Mouse (Mus musculus) lung, adult 18-20 months (tissue): ENCODE data around the gene Dennd2a.

Experiments used
- DNase-seq, 2 experiments: peaks; one replicate each; pipeline ENCODE4 v3.0.0; 2022; ENCODE audit warnings: mixed read lengths in 2 of 2

Dennd2a gene

DNA sequence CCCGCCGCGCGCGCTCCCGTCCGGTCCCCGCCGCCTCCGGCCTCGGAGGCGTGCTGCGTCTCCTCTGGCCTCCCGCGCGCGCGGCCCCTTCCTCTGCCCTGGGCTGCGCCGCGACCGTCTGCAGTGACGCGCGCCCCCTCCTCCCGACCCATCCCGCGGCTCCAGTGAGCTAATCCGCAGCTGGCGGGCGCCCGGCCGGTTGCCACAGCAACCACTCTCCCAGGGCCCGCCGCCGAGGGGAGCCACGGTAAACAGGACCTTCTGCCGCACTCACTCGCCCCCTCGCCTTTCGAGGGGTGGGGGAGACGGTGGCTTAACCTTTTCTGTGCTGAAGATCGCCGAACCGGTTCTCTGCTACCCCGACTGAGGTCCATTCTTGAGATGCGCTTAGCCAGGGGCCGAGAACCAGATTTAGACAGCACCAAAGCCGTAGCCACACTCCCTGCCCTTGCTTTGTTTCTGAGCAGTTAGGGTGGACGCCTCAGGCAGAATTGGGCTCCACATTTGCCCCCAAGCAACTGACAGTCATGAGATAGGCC, at the start of gene Dennd2a:
Gene Dennd2a (minus strand): TSS at position 145 of the 539 bp plus-strand sequence.
- DNase-seq = peak; percentile 45 to 67

DNA sequence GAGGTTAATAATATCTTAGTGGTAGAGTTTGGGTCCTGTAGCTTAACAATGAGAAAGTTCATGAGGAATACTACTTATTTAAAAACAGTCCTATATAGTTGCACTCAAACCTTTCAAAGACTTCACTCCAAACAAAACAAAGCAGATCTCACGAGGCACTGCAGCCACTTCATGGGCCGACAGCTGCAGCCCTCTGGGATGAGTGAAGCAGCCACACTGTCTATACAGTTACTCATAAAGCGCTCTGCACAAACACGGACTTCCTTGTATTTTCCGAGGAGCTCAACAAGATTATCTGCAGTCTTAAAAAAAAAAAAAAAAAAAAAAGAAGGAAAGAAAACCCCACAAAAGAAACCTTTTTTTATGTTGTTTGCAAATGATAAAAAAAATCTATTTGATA, 49.7 kb upstream of the Dennd2a start:
- DNase-seq = no peak

DNA sequence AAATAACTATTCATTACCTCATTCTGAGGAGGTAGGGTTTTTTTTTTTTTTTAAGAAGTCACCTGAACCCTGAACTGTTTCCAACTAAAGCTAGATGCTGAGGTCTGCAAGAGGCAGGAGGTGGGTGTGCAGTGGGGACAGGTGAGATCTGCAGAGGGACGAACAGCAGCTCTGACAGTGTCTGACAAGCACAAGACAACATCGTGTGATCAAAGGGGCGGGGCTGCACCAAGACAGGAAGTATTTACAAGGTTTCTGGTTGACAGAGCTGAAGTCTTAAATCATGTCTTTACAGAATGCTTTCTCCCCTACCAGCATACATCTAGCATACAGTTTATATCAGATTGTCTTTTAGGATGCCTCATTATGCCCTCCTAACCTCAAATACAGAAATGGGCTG, 49.2 kb upstream of the Dennd2a start:
- DNase-seq = peak in 1 of 2 experiments; percentile 13

DNA sequence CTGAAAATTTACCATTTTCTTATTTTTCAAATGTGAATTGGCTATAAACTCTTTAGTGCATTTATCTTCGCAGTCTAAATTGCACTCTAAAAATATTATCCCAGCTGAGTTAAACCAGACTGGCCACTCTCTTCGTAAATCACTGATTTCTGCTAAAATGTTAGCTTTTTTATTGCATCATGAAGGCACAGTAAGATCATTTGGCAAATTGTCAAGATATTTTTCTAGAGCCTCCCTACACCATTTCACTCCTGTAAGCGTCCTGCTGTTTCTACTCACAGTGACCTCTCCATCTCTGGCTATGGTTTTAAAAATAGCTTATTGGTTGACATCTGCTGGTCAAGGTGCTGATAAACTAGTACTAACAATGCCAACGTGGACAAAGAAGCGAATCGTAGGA, 48.4 kb upstream of the Dennd2a start:
- DNase-seq = no peak

DNA sequence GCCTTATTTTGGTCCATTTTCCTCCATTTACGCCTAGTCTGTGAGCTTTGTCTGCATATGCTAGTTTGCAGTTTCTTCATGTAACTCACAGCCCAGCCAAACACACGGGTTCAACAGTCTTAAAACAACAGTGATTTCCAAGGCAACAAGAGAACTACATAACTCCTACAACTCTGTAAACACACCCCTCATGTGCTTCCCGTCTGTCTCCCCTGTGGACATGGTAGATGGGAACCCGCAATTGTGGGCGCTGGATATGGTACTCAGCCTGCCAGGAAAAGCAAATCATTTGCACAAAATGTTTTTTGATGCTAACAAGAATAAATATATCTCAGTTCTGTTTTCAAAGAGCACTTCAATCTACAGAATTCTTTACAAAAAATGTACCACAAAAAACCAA, 46.9 kb upstream of the Dennd2a start:
- DNase-seq = no peak

DNA sequence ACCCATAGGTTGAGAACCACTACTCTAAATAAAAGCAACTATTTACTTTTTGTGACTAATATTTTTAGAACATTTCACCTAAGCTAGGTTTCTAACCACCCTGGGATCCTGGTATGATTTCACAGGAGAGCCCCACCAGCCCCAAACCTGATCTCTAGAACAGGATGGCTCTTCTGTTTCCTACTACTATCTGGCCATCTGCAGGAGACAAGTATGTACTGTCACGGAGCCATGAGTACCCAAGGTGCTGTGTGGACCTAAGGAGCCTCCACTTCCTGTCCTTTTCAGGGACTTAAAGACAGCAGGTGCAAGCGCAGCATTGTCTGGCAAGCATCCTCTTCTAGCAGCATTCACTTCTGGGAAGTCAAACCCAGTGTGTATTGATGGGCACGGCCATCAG, 44.2 kb upstream of the Dennd2a start:
- no peak for DNase-seq

DNA sequence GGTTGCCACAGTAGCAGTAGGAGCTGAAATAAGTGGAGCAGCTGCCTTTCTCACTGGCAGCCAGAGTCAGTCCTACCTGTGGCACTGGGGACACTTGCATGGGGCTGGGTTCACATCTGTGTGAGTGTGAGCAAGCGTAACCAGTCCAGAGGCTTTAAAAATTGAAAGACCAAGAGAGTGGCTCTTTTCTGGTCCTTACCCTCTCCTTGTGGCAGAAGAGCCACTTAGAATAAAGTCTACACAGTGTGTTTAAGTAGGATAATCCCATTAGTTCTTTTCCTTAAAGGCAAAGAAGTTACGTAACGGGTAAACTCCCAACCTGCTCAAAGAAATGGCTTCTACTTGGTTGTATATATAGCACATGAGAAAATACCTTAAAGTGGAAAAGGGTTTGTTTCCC, 43.2 kb upstream of the Dennd2a start:
- peak in 1 of 2 experiments; percentile 5 for DNase-seq

DNA sequence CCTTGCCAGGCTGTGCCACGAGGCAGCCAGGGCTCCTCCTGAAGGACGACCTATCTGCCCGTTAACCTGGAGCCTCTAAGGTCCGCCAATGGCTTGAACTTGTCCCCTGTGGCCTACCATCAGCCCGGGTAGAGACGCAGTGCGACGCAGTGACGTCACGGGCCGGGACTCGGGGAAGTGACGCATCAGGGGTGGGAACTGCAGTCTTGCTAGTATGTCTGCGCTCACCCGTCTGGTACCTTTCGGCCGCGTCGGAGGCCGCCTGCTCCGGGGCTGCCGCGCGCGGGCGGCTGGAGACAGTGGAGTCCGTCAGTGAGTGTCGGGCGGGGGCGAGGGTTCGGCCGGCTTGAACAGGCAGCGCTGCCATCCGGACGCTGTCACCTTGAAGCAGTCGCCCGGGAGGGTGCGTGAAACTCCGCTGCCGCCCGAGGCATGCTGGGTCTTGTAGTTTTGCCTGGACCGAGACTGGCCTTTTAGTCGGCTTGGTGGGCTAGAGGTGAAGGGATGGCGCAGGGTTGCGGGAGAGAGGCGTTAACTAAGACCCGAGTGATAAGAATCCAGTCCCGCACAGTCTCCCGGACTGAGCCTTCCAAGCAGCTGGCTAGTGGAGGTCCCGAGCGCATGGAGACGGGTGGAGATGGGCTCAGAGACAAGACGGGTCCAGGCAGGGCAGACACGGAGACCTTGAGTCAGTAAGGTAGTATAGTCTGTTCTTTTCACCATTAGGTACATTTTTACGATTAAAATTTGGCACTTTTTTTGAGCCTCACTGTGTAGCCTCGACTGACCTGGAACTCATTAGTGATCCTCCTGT, 34.9 kb upstream of the Dennd2a start, which contains the start of gene Ndufb2:
Gene Ndufb2 (plus strand): TSS at position 174 of the 814 bp plus-strand sequence.
- peak; percentile 95 for DNase-seq

DNA sequence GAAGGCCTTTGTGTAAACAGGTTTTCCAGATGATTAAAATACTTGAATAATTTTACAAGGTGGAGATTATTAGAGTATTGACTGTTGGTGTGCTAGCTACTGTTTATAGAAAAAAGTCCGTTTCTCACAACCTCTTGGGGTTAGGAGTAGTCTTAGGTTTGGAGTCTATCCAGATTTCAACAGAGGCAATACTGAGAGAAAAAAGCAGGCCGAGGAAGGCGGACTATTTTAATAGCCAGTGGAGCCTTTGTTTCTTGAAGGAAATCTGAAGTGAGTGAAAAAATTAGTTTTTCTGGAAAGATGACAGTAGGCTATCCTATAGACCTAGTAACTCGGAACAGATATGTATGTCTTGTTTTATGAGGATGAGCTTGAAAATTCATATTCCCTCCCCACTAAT, 33.8 kb upstream of the Dennd2a start:
- no peak for DNase-seq

DNA sequence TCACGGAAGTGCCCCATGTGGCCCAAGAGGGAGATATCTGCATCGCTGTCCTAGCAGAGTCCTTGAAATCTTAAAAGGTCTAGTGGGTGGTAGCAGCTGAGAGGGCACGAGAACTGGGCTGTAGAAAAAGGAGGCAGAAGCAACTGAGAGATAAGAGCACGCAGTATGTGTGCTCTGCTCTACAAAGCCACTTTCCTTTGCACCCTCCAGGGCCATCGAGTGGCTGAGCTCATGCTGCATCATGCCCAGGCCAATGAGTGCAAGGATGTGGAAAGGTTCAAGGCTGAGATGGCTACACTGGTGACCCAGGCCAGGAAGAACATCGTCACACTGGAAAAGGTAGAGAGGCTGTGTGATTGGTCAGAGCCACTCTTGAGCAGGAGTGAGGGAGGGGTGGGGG, 27.9 kb upstream of the Dennd2a start, which contains the start of gene Gm42420:
Gene Gm42420 (plus strand): TSS at position 237 of the 400 bp plus-strand sequence.
- no peak for DNase-seq

DNA sequence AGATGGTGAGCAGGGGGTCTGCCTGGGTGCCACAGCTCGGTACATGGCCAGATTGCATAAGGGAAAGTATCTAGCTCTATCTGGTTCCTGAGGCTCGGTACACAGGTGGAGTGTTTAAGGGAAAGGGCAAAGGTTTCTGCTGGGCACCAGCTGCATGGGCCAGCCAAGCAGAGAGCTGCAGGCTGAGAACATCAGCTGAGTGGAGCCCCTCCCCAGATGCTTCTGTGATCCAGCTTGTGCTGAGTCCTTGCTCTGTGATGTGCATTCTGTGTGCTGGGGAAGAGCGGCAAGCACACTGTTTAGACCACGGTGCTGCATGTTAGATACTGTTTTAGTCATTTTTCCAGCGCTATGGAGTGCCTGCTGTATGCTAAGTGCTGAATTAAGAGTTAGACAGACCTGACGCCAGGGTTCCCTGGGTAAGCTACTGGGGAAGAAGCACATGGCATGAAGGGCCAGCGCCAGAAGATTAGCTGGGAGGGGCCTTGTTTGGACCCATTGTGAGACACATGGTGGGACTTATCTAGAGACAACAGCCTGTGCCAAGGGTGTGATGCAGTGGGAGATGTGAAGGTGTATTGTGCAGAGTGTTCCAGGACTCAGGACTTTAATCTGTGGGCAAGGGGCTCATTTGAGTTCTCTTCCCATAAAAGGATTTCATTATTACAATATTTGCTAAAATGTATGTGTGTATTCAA, 23.6 kb upstream of the Dennd2a start:
- DNase-seq = no peak

DNA sequence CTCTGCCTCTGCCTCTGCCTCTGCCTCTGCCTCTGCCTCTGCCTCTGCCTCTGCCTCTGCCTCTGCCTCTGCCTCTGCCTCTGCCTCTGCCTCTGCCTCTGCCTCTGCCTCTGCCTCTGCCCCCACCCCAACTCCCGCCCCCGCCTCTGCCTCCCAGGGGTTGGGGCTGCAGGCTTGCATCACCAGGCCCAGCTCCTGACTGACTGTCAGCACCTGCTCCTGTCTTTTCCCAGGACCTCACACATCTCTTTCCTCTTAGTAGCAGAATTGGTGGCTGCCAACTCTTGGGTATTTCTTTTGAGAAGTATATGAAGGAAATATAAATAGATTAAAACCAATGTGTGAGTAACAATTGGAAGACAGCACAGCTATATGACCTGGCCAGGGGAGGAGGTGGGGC, 22.9 kb upstream of the Dennd2a start:
- no peak for DNase-seq

DNA sequence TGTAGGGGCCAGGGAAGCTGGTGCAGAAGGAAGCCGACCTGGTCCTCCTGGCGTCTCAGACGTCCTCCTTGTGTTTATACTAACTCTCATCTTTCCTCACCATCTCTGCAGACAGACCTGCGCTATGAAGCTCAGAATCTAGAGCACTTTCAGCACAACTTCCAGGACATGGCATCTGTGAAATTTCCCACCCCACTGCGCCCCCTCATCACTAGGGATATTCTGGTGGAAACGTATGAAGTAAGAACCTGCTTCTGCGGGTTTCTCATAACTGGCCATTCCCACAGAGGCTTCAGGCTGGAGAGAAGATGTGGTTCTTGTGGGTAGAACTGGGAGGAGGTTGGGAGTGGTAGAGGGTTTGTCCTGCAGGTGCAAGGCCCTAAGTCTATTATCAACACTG, 21.9 kb upstream of the Dennd2a start:
- no peak for DNase-seq

DNA sequence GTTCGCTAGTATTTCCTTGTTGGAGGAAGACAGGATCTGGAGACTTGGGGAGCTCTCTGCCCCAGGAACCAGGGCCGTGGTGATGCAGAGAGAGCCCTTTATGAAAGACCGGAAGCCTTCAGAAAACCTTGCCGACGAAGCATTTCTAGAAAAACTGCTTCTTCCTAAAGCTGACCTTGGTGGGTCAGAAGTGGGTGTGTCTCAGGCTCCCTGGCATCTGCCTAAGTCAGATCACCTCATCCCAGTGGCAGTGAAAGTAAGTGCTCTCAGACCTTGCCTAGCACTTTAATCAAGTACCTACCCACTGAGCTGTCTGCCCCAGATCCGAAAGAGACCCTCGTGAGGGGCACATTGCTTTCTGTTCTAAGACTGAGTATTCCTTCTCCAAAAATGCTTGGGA, 17.3 kb upstream of the Dennd2a start:
- DNase-seq = no peak

DNA sequence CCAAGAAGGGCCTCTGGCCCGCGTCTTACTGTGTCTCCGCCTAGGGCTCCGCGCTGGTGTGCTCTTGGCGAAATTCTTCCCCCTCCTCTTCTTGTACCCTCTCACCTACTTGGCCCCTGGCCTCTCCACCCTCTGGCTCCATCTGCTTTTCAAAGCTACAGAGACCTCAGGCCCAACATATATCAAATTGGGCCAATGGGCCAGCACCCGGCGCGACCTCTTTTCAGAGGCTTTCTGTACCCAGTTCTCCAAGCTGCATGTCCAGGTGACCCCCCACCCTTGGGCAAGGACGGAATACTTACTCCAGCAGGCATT, 16.8 kb upstream of the Dennd2a start:
- DNase-seq = no peak

DNA sequence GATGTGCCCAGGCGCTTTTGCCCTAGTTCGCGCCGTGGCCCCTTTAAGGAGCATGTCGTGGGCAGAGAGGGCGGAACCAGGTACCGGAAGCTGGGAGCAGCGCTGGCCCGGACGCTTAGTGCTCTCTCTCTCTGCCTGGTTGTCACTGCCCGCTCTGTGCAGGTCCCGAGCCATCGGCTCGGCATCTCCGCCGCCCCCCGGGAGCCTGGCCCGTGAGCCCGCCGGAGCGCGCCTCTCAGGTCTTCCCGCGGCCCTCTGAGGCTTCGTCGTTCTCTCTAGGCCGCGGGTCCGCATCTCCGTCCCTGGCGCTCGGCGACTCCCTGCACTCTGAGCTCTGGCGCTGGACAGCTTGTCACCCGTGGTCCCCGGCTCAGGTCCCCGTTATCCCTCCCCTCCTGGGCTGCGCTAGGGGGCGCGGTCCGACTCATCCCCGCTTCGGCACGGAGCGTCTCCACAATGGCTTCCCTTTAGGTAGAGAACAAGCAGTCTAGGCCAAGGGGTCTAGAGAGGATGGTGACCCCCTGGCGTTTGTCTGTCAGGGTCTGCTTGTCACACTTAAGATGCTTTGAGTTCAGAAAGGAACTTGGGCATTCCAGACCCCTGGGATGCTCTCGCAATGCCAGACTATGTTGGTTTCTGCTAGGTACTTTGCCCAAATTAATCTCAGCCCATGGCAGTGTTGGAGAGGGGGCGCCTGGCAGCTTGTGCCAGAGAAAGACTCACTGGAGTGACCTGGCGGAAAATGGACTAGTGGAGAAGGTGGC, 16.3 kb upstream of the Dennd2a start, which contains the start of gene Adck2:
Gene Adck2 (plus strand): TSS at position 83 of the 764 bp plus-strand sequence.
- peak; percentile 83 to 85 for DNase-seq

DNA sequence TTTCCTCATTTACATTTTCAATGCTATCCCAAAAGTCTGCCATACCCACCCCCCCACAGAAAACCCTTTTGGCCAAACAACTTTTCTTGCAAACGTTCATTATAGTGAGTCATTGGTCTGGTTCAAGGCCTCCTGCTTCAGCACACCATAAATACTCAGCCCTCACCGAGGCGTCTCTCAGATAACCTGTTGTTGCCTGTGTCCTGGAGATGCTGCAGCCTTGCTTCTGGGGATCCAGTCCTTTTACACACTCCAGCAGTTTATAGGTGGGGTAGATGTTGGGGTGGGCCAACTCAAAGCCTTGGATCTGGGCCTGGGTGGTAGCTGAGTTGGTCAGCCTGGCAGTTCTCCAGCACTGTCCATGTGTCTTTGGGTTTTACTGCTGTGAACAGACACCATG, 12.8 kb upstream of the Dennd2a start:
- no peak for DNase-seq

DNA sequence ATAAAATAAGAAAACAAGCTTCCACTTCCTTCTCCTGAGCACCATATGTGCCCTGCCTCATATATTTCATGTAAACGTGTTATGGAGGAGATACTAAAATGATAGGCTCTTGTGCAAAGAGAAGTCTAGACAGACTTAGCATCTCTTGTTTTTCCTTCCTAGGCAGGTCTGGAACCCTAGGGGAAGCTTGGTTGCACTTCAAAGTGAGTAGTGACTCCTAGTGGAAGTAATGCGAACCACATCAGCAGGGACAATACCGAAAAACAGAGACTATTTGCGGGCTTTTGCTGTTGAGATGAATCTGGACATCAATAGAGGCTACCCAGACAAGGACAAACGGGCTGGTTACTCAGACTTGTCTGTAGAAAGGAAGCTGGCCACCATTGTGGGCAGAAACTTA, 9.9 kb upstream of the Dennd2a start:
- peak in 1 of 2 experiments; percentile 30 for DNase-seq

DNA sequence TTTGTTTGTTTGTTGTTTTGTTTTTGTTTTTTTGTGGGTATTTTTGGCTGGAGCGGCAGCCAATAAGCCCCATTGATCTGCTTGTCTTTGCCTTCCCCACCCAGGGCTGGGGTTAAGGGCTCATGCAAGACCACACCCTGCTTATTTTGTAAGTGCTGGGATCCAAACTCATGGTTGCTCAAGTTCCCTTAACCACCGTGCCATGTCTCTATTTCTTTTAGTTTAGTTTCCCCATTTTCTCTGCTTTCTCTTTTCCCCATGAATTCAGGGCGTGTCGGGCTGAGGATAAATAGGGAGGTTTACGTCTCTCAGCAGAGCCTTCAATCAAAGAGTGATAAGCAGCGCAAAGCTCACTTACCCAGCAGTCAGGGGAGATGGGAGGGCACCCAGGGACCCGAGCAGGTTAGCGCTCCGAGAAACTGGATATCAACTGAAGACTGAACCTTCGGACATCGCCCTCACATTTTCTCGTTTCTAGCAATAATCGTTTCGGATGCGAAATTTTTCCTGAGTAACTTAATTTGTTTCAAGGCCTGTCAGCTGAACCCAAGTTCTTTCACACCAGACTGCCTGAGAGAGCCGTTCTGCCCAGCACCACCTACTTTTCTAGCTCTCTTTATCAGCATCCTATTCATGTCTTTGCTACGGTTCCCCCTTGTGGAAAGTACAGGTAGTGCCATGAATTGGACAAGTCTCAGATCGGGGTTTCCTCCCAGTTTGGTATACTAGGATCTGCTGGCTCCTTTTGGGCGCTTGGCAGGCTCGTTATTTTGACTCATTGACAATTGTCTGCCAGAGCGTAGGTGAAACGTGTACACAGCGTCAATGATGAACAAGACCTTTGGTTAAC, 4.7 kb upstream of the Dennd2a start:
- peak; percentile 75 to 84 for DNase-seq

DNA sequence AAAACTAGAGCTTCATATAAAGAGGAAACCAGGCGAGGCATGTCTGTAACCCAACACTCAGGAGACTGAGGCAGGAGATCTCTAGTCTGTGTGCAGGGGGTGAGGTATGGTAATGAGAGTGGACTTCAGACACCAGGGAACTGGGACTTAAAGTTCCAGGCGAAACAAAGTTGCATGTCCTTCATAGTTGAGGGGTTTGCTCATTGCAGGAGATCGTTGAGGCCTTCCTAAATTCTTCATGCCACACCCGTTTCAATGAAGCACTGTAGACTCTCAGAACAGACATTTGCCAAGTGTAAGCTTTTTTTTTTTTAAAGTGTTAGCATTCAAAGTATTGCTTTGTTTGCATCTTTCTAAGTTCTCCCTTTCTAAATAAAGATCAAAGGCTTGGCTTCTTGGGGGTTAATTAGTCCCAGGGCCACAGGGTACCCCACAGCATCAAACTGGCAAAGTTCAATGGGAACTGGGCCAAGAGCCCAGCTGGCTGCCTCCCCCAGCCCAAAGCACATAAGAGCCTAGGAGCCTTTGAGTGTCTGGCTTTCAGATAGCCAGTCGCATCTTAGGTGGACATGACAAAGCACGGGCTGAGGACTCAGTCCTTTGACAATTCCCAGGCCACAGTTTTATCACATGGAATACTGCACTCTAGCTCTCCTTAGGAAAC, 1.7 kb upstream of the Dennd2a start:
- DNase-seq = no peak

DNA sequence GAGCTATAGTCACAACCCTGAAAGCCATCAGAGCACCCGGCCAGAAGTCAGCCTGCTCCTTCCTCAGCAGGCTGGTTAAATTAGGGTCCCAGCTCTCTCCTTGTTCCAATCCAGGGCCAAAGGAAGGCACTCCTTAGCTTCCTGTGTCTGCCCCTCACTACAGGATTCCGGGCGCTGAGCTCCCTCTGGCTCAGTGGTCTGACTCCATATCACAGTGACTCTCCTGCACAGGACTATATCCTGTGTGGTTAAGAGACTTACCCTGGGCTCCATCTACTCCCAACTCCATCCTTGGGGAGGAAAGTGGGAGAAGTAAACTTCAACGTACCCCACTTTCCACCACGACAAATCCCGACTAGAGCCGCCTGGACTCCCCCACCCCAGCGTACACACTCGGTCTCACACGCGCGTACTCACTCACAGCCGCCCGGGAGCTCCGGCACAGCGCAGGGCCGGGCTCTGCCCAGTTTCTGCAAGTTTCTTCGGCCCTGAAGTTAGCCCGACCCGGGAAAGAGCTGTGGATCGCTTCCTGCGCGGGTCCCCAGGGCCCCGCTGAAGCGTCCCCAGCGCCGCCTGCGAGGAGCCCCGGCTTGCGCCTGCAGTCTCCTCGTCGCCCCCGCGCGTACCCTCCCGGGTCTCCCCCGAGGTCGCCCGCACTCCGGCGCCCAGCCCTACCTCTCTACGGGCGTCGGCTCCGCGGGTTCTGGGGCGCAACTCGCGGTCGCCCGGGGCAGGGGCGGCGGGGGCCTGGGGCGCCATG, 587 bp downstream of the Dennd2a start:
- DNase-seq = no peak
